Mouse (Mus musculus) liver, embryonic 15.5 days (tissue): ENCODE data around the gene Glycam1. TPM values are rescaled to one million over a fixed set of nuclear protein-coding genes. Genes with fewer than 3 reads are reported as not detected.

Source experiments
- ATAC-seq: fragments of 200-750 bp; cut with Nextera tagmentation; 2 replicates; pipeline ENCODE4 v1.8.0; 2017; ENCODE audit warnings: moderate number of reproducible peaks, mild to moderate bottlenecking, moderate library complexity; ENCODE audit not compliant: insufficient read depth
- H3K27ac ChIP-seq: fragments of 300-500 bp; sonication (generic); replicated peaks from 2 replicates; pipeline ENCODE4 v1.5.1; 2015; ENCODE audit warnings: mild to moderate bottlenecking, inconsistent platforms
- H3K27me3 ChIP-seq: fragments of 300-500 bp; sonication (generic); 2 replicates; pipeline ENCODE4 v1.6.1; 2015; ENCODE audit warnings: mild to moderate bottlenecking, inconsistent platforms
- H3K36me3 ChIP-seq: fragments of 300-500 bp; sonication (generic); replicated peaks from 2 replicates; pipeline ENCODE4 v1.6.1; 2015; ENCODE audit warnings: moderate library complexity, mild to moderate bottlenecking, inconsistent platforms
- H3K4me1 ChIP-seq: fragments of 300-500 bp; sonication (generic); replicated peaks from 2 replicates; pipeline ENCODE4 v1.6.1; 2015; ENCODE audit warnings: inconsistent platforms
- H3K4me2 ChIP-seq: fragments of 300-500 bp; sonication (generic); 2 replicates; pipeline ENCODE4 v1.6.1; 2015; ENCODE audit warnings: moderate library complexity, mild to moderate bottlenecking, inconsistent platforms
- H3K4me3 ChIP-seq: fragments of 300-500 bp; sonication (generic); replicated peaks from 2 replicates; pipeline ENCODE4 v1.5.1; 2015; ENCODE audit warnings: mild to moderate bottlenecking, inconsistent platforms
- H3K9ac ChIP-seq: fragments of 300-500 bp; sonication (generic); 2 replicates; pipeline ENCODE4 v1.6.1; 2015; ENCODE audit warnings: moderate library complexity, mild to moderate bottlenecking, inconsistent platforms
- H3K9me3 ChIP-seq: fragments of 300-500 bp; sonication (generic); replicated peaks from 2 replicates; pipeline ENCODE4 v1.6.1; 2016; ENCODE audit warnings: inconsistent platforms
- WGBS: fragments of 180-500 bp; shearing (Covaris S2); methylation state at CpG from one replicate; pipeline ENCODE4 v1.1.7; 2015; ENCODE audit warnings: mixed read lengths; ENCODE audit not compliant: insufficient replicate concordance; 5-methylcytosine and 5-hydroxymethylcytosine counted together
- polyA plus RNA-seq: library from polyadenylated mRNA; unstranded; fragments of >200 nt; fragmentation: Nextera tagmentation; extraction: Ambion mirVana; gene quantifications from 2 replicates; pipeline ENCODE4 v1.2.1, GENCODE M21; 2015

The Glycam1 gene
- polyA plus RNA-seq, 1 experiment from 2014 or later = not detected

DNA sequence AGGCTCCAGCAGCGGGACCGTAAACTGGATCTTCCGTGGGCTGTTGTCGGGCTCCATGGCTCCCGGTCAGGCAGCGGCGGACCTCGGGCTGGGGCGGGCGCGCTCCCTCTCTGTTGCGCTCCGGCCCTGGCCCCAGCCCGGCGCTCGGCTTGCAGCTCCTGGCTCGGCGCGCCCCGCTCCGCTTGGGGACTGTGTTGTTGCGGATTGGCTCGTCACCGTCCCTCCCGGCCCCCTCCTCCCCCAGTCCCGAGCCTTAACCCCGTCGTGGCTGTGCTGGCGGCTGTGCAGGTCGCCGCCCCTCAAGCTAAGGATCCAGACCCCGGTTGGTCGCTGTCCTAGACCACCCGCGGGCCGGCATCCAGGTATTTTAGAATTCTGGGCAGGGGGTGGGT is 27.1 kb downstream of the Glycam1 start, which contains the start of gene Ppp1r1a:
TSS of gene Ppp1r1a (minus strand) at position 182 of the 392 bp plus-strand sequence.
- peak within 1 kb of the TSS; percentile 54 for H3K4me2 ChIP-seq
- ATAC-seq = no peak
- no peaks in the 10 kb centered on the region for H3K4me1 ChIP-seq
- under 1% methylated on average over 36 of the region's 36 CpGs for WGBS
- H3K9ac ChIP-seq = no peak within 1 kb of the TSS
- peaks cover 67% of the 10 kb centered on the region for H3K27me3 ChIP-seq
- H3K4me3 ChIP-seq = peak within 1 kb of the TSS; percentile 37
- no peak within 1 kb of the TSS for H3K27ac ChIP-seq
- no peaks in the 10 kb centered on the region for H3K36me3 ChIP-seq
- H3K9me3 ChIP-seq = no peaks in the 10 kb centered on the region

DNA sequence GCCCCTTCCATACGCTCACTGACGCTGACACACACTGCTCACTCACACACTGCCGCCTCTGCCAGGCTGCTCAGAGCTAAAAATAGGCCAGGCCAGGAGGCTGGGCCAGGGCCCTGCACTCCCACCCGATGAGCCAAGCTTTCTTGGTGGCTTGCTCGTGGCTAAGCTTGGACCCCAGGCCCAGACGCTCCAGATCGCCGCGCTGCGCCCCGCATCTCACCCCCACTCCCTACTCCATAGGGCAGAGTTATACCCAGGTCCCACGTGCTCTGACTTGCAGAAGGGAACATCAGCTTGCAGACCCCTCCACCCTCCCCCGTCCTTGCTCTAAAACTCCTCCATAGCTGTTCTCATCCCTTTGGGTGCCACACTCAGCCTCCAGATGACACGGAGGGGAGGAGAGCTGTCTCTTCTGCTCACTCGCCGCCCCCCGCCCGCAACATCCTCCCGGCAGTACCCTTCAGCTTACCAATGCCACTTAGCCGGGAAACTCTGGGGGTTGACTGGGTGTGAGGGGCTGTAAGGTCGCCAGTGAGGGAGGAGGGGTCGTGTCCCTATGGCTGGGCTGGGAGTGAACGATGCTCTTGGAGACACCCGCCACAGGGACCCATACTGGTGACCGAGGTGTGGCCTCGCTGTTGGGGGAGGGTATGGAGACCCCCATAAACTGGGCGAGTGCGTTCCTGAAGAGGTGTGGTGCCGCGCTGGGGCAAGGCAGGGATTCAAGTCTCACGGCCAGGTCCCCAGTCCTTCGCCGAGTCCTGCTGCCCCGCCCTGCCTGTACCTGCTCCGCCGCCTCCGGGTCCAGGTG is 27.7 kb downstream of the Glycam1 start:
- H3K4me1 ChIP-seq = no peaks in the 10 kb centered on the region
- H3K9ac ChIP-seq = no peak overlapping the region
- no peak overlapping the region for H3K27ac ChIP-seq
- peaks cover 67% of the 10 kb centered on the region for H3K27me3 ChIP-seq
- no peak for ATAC-seq
- peak overlapping the region; percentile 37 for H3K4me3 ChIP-seq
- 3% methylated on average over 35 of the region's 37 CpGs for WGBS
- H3K9me3 ChIP-seq = no peaks in the 10 kb centered on the region
- H3K4me2 ChIP-seq = peak overlapping the region; percentile 54
- no peaks in the 10 kb centered on the region for H3K36me3 ChIP-seq

DNA sequence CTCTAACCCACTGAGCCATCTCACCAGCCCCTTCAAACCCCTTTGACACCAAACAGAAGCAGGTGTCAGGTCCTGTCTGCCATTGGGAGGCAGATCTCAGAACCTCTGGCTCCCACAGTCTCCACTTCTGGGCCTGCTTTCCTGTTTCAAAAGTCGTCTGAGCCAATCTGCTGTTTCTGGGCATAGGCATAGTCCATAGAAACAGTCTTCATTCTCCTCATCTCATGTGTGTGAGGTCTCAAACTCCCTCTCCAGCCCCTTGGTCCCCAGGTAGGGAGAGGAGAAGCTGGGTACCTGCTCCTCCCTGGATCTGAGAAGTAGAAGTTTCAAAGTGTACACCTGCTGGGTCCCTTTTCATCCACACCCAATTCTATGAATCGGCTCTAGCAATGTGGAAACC is 28.4 kb downstream of the Glycam1 start:
- Histone ChIP-seq H3K4me3 (no peak overlapping the region), H3K9ac (no peak overlapping the region), H3K27me3 (peaks cover 67% of the 10 kb centered on the region), H3K27ac (no peak overlapping the region), H3K4me1 (no peaks in the 10 kb centered on the region), H3K9me3 (no peaks in the 10 kb centered on the region), H3K36me3 (no peaks in the 10 kb centered on the region), H3K4me2 (no peak overlapping the region)
- WGBS = 19% methylated on average over 2 of the region's 2 CpGs
- ATAC-seq = no peak

DNA sequence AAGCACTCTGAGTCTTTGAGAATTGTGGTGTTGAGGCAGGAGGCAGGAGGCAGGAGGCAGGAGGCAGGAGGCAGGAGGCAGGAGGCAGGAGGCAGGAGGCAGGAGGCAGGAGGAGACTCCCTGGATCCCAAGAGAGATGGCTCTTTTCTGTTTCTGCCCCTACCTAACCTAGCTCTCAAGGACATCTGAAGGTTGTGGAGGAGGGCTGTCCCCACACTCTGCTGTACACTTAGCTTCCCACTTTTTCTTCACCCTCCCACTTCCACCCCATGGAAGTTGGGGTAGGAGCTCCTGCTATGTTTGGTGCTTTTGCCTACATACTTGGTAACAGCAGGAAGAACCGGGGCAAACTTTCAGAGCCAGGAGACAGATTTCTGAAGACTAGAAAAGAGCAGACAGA is 29.1 kb downstream of the Glycam1 start:
- WGBS = 38% methylated on average over 1 of the region's 1 CpGs

DNA sequence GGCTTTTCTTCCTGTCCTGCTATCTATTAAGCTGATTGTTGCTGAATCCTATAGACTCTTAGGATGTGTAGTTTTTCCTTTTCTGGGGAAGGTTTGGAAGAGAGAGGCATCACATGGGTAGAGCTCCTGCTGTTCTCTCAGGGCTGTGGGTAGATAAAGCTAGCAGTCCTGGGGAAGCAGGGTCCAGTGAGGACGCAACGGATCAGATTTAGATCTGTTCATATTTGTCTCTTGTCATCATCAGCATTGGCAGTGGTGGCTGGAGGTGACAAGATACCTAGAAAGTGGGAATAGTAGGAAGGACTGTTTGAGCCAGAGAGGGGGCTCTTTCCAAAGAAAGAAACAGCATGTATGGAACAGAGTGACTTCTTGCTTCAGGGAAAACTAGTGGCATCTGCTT is 29.9 kb downstream of the Glycam1 start:
- peaks cover 62% of the 10 kb centered on the region for H3K27me3 ChIP-seq
- H3K9ac ChIP-seq = no peak overlapping the region
- no peaks in the 10 kb centered on the region for H3K4me1 ChIP-seq
- 50% methylated on average over 2 of the region's 2 CpGs for WGBS
- ATAC-seq = no peak
- no peak overlapping the region for H3K27ac ChIP-seq
- no peaks in the 10 kb centered on the region for H3K9me3 ChIP-seq
- no peak overlapping the region for H3K4me2 ChIP-seq
- H3K36me3 ChIP-seq = no peaks in the 10 kb centered on the region
- H3K4me3 ChIP-seq = no peak overlapping the region

More for the DNA sequence above, 29.1 kb downstream of the Glycam1 start:
- H3K4me1 ChIP-seq = no peaks in the 10 kb centered on the region
- no peak overlapping the region for H3K4me3 ChIP-seq
- peaks cover 66% of the 10 kb centered on the region for H3K27me3 ChIP-seq
- H3K9ac ChIP-seq = no peak overlapping the region
- H3K9me3 ChIP-seq = no peaks in the 10 kb centered on the region
- no peak overlapping the region for H3K27ac ChIP-seq
- no peak for ATAC-seq
- no peaks in the 10 kb centered on the region for H3K36me3 ChIP-seq
- H3K4me2 ChIP-seq = no peak overlapping the region

DNA sequence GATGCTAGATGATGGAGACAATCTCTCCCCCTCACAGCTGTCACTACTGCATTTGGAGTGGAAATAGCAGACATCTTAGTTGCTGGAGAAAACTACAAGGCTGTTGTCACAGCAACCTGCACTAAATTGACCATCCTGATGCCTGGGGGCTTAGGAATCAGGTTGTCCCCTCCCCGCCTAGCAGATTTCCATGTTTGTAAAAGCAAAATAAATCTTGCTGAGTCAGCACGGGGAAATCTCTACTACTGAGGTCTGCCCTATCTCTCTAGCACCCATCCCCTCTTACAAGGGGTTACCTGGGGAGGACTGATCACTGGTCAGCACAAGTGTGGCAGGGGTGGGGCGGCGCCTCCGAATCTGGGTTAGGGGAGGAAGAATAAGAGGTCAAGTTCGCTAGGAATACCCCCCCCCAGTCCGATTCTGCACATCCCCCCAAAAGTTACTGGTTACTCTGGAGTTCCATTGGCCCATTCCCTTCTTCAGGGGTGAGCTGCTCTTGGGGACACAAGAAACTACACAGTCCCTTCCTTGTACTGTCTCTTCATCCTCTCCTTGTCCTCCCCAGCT is 30.7 kb downstream of the Glycam1 start:
- Histone ChIP-seq H3K9me3 (no peaks in the 10 kb centered on the region), H3K4me1 (no peaks in the 10 kb centered on the region), H3K36me3 (no peaks in the 10 kb centered on the region), H3K9ac (no peak overlapping the region), H3K4me2 (no peak overlapping the region), H3K4me3 (no peak overlapping the region), H3K27ac (no peak overlapping the region), H3K27me3 (peaks cover 53% of the 10 kb centered on the region)
- no peak for ATAC-seq
- 56% methylated on average over 7 of the region's 7 CpGs for WGBS

DNA sequence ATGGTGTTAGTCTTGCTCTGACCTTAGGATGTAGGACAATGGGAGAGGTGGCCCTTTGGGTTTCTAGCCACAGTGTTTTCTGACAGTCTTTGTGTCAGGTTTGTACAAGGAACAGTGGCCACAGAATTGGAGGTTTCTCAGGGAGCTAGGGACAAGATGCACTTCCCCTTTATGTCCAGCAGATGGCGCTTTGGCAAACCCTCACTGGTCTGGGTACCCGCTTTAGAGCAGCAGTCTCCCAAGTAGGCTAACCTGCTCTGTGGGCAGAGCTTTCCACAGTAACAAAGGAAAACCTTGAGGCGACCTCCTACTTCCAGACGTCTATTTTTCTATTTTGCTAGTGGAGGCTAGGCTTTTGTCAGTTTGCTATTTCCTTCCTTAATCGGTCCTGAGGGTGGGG is 34.5 kb downstream of the Glycam1 start:
- no peak overlapping the region for H3K27ac ChIP-seq
- 5% methylated on average over 5 of the region's 5 CpGs for WGBS
- no peaks in the 10 kb centered on the region for H3K9me3 ChIP-seq
- H3K9ac ChIP-seq = no peak overlapping the region
- no peak overlapping the region for H3K4me3 ChIP-seq
- no peaks in the 10 kb centered on the region for H3K36me3 ChIP-seq
- peaks cover 17% of the 10 kb centered on the region; the same call in 1 of the 2 replicates for H3K27me3 ChIP-seq
- no peaks in the 10 kb centered on the region for H3K4me1 ChIP-seq
- ATAC-seq = no peak
- no peak overlapping the region for H3K4me2 ChIP-seq

DNA sequence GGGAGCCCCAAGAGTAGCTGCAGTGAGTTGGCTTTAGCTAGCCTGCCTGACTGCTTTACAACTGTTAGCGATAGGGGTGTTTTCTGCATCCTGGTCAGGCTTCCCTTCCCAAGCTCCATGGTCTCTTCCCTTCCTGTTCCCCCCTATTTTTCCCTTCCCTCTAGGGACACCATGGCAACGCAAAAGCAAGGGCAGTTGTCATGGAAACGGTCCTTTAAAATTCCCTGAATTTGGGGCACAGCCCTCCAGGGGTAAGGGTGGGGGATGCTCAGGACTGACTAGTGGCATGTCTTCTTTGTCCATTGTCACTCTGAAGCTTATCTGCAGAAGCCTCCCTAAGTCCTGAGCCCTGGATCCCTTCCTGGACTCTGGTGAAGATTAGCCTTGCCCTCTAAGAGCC is 41.7 kb downstream of the Glycam1 start:
- no peak overlapping the region for H3K4me2 ChIP-seq

DNA sequence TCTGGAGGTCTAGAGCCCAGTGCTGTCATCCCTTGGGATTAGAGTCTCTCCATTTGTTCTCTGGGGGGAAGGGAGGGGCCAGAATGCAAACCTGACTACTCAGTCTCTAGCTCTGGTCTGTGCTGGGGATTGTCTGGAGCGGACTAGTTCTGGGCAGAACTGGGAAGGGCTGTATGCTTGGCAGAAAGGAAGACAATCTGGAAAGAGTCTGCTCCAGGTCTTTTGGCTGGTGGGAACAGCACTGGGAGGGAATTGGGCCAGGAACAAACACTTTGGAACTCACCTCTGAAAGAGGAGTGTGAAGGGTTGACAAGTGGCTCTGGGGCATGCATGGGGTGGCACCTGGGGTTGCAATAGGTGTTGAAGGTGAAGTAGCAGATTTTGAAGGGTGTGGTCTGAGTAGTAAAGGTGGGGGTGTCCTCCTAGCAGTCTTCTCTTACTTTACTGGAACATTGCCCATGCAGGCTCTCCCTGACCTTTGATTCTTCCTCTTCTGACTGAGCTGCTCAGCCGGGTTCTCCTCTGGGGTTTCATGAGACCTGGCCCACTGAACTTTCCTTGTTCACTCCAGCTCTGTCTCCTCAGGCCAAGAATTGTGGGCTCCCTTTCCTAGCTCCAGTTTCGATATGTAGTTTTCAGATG is 42.3 kb downstream of the Glycam1 start:
- H3K9me3 ChIP-seq = no peaks in the 10 kb centered on the region
- H3K4me3 ChIP-seq = no peak overlapping the region
- no peaks in the 10 kb centered on the region for H3K4me1 ChIP-seq
- H3K4me2 ChIP-seq = no peak overlapping the region
- H3K27me3 ChIP-seq = no peaks in the 10 kb centered on the region
- no peaks in the 10 kb centered on the region for H3K36me3 ChIP-seq
- H3K9ac ChIP-seq = no peak overlapping the region
- no peak for ATAC-seq
- no peak overlapping the region for H3K27ac ChIP-seq
- 47% methylated on average over 3 of the region's 3 CpGs for WGBS

More for the DNA sequence above, 41.7 kb downstream of the Glycam1 start:
- no peak overlapping the region for H3K9ac ChIP-seq
- 65% methylated on average over 3 of the region's 3 CpGs for WGBS
- H3K9me3 ChIP-seq = no peaks in the 10 kb centered on the region
- no peak overlapping the region for H3K4me3 ChIP-seq
- H3K27ac ChIP-seq = no peak overlapping the region
- H3K36me3 ChIP-seq = no peaks in the 10 kb centered on the region
- no peak for ATAC-seq
- no peaks in the 10 kb centered on the region for H3K27me3 ChIP-seq
- no peaks in the 10 kb centered on the region for H3K4me1 ChIP-seq

DNA sequence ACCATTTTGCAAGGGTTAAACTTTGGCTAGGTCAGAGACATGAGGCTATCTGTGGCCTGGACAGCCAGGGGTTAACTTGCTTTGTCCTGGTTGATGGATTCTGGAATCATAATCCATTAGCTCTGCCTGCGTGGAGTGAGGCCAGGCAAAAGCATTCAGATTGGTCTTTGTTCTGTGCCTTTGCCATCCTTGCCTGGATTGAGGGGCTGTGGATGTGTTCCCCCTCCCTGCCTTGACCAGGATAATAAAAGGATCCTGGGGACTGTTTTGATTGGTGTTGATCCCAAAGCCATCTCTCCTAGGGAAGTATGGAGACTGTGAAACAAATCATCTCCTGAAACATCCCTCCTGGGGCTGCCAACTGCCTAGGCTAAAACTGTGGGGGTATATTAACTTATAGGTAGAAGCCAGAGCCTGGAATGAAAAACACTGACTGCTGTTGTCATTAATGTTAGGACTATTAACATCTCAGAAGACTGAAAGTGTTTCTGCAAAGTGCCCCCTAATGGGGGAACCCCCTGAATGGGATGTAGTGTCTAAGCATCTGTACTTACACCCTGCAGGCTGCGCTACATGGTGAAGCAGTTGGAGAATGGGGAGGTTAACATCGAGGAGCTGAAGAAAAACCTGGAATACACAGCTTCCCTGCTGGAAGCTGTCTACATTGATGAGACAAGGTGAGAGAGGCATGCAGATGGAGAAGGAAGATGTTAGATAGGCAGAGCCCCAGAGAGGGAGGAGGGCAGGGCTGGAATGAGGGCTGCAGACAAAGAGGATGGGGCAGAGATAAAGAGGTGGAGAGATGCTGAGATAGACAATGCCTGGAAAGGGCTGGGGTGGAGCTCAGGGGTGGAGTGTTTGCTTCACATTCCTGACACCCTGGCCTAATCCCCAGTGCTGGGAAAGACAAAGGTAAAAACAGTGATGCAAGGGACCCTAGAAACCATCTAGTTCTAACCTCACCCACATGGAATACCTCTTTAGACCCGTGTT is 45.2 kb downstream of the Glycam1 start:
- ATAC-seq = no peak
- Histone ChIP-seq H3K9ac (no peak overlapping the region), H3K27ac (no peak overlapping the region), H3K36me3 (no peaks in the 10 kb centered on the region), H3K9me3 (no peaks in the 10 kb centered on the region), H3K4me3 (no peak overlapping the region), H3K4me1 (no peaks in the 10 kb centered on the region), H3K27me3 (no peaks in the 10 kb centered on the region; the same call in 1 of the 2 replicates), H3K4me2 (no peak overlapping the region)
- WGBS = 40% methylated on average over 4 of the region's 4 CpGs
